Mouse (Mus musculus) forebrain, embryonic 13.5 days (tissue): ENCODE measurements around the gene Lnpep. TPM values are rescaled to one million over a fixed set of nuclear protein-coding genes. Genes with fewer than 3 reads are reported as not detected.
"Not testable (repeated sequence)": the region's sequence is repeated elsewhere in the genome, so short reads cannot be mapped to it uniquely, and the experiment has no call there.

ENCODE experiments used
- ATAC-seq: fragments of 200-750 bp; cut with Nextera tagmentation; 2 replicates; pipeline ENCODE4 v1.8.0; 2017
- H3K27ac ChIP-seq: fragments of 300-500 bp; sonication (generic); 2 replicates; pipeline ENCODE4 v1.5.1; 2015; ENCODE audit warnings: inconsistent platforms, mild to moderate bottlenecking, moderate library complexity
- H3K27me3 ChIP-seq: fragments of 300-500 bp; sonication (generic); 2 replicates; pipeline ENCODE4 v1.6.1; 2015; ENCODE audit warnings: mild to moderate bottlenecking, inconsistent platforms
- H3K36me3 ChIP-seq: fragments of 300-500 bp; sonication (generic); 2 replicates; pipeline ENCODE4 v1.6.1; 2015; ENCODE audit warnings: mild to moderate bottlenecking, inconsistent platforms; ENCODE audit not compliant: poor library complexity, severe bottlenecking
- H3K4me1 ChIP-seq: fragments of 300-500 bp; sonication (generic); 2 replicates; pipeline ENCODE4 v1.6.1; 2015; ENCODE audit warnings: inconsistent platforms
- H3K4me2 ChIP-seq: fragments of 300-500 bp; sonication (generic); 2 replicates; pipeline ENCODE4 v1.6.1; 2015; ENCODE audit warnings: inconsistent platforms, mild to moderate bottlenecking, moderate library complexity
- H3K4me3 ChIP-seq: fragments of 300-500 bp; sonication (generic); 2 replicates; pipeline ENCODE4 v1.5.1; 2015; ENCODE audit warnings: mild to moderate bottlenecking, inconsistent platforms
- H3K9ac ChIP-seq: fragments of 300-500 bp; sonication (generic); 2 replicates; pipeline ENCODE4 v1.6.1; 2015; ENCODE audit warnings: mild to moderate bottlenecking, inconsistent platforms
- H3K9me3 ChIP-seq: fragments of 300-500 bp; sonication (generic); replicated peaks from 2 replicates; pipeline ENCODE4 v1.6.1; 2016; ENCODE audit warnings: inconsistent platforms
- WGBS: fragments of 180-500 bp; shearing (Covaris S2); methylation state at CpG from one replicate; pipeline ENCODE4 v1.1.7; 2015; 5-methylcytosine and 5-hydroxymethylcytosine counted together
- polyA plus RNA-seq: library from polyadenylated mRNA; unstranded; fragments of >200 nt; fragmentation: Nextera tagmentation; extraction: Ambion mirVana; gene quantifications from 2 replicates; pipeline ENCODE4 v1.2.1, GENCODE M21; 2015

Lnpep gene
- 8.9 and 9.2 TPM in 2 replicates for polyA plus RNA-seq

DNA sequence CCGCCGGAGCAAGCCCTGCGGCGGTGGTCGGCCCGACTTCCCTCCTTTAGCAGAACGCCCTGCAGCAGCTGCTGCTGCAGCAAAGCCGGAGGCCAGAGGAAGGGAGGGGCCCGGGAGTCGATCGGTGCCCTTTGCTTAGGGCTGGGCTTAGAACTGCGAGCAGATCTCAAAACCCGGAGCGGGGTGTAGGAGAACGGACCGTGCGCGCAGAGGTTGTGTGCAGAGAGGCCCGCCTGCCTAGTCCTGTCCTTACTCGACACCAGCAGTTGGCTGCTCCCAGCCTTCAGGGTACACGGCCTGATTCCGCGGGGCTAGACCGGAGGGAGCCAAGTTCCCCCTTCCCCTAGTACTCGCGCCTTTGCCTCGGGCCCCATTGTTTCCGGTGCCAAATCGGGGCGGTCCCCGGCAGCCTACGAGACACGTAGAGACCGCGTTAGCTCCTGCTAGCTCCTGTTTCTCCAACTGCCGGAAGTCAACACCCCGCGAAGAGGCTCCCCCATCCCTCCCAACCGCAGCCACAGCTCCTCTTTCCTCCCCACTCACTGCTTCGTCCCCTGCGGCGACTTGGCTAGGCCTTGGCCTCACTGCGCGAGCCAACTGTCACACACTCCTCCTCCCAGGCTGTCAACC is at the start of gene Lnpep:
Gene Lnpep (minus strand): TSS at position 94 of the 630 bp plus-strand sequence.
- Histone ChIP-seq H3K4me2 (peak within 1 kb of the TSS; percentile 76), H3K9me3 (no peaks in the 10 kb centered on the region; the same call in 1 of the 2 replicates), H3K27me3 (no peaks in the 10 kb centered on the region), H3K27ac (peak within 1 kb of the TSS; percentile 100), H3K9ac (peak within 1 kb of the TSS; percentile 93), H3K4me3 (peak within 1 kb of the TSS; percentile 97), H3K4me1 (peaks cover 26% of the 10 kb centered on the region), H3K36me3 (no peaks in the 10 kb centered on the region)
- 0% methylated on average over 43 of the region's 44 CpGs for WGBS
- peak; percentile 95 for ATAC-seq

DNA sequence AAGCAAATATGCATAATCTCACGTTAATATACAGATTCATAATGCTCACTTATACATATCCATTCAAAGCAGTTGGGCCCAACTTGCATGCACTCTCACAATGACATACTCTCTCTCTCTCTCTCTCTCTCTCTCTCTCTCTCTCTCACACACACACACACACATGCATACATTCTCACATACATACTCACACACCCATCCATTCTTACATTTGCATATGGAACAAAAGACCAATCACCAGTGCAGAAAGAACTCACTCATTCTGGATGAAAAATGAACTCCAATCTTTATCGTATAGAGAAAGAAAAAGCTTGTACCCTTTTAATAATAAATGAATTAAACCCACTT is 31.0 kb upstream of the Lnpep start:
- H3K9me3 ChIP-seq: no peaks in the 10 kb centered on the region
- H3K27ac ChIP-seq: no peak overlapping the region
- no peak overlapping the region for H3K9ac ChIP-seq
- no peaks in the 10 kb centered on the region for H3K36me3 ChIP-seq
- H3K4me2 ChIP-seq: no peak overlapping the region
- peaks cover 19% of the 10 kb centered on the region for H3K4me1 ChIP-seq
- 22% methylated on average over 2 of the region's 2 CpGs for WGBS
- H3K4me3 ChIP-seq: no peak overlapping the region
- no peaks in the 10 kb centered on the region for H3K27me3 ChIP-seq
- no peak for ATAC-seq

GRCm38 (mm10) chr17:17654997-17655828 is 30.4 kb upstream of the Lnpep start:
- H3K27ac ChIP-seq: no peak overlapping the region
- no peaks in the 10 kb centered on the region for H3K9me3 ChIP-seq
- no peaks in the 10 kb centered on the region for H3K36me3 ChIP-seq
- no peak overlapping the region for H3K4me3 ChIP-seq
- WGBS: 10% methylated on average over 10 of the region's 10 CpGs
- peak overlapping the region; percentile 37 for H3K4me2 ChIP-seq
- ATAC-seq: no peak
- peaks cover 19% of the 10 kb centered on the region for H3K4me1 ChIP-seq
- H3K9ac ChIP-seq: no peak overlapping the region
- no peaks in the 10 kb centered on the region for H3K27me3 ChIP-seq

- Histone ChIP-seq H3K4me3 (no peak overlapping the region), H3K36me3 (no peaks in the 10 kb centered on the region), H3K4me1 (peaks cover 19% of the 10 kb centered on the region), H3K9me3 (no peaks in the 10 kb centered on the region), H3K27ac (no peak overlapping the region), H3K4me2 (no peak overlapping the region), H3K27me3 (no peaks in the 10 kb centered on the region), H3K9ac (no peak overlapping the region)
- 92% methylated on average over 4 of the region's 4 CpGs for WGBS
- no peak for ATAC-seq
These were observed 27.7 kb upstream of the Lnpep start for GRCm38 (mm10) chr17:17652570-17652969.

DNA sequence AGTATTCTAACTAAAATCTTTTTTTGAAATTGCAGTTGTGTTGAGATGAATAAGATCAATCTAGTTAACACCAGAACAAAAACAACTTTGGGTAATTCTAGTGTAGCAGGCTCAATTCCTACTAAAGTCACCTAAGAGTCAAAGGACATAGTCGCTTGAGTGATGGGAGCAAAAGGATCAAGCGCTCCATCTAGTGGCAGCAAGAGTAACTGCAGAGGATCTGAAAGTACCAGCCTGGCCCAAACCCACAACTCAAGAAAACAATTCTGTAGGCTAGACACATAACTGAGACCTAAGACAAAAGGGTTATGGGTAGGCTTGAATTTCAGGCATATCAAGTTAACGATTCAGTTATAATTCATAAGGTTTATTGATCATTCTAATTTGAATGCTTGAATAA is 20.9 kb upstream of the Lnpep start:
- no peaks in the 10 kb centered on the region for H3K9me3 ChIP-seq
- WGBS: 2% methylated on average over 3 of the region's 3 CpGs

GRCm38 (mm10) chr17:17637387-17637786 is 12.5 kb upstream of the Lnpep start:
- Histone ChIP-seq H3K4me3 (no peak overlapping the region), H3K9me3 (no peaks in the 10 kb centered on the region), H3K4me1 (no peaks in the 10 kb centered on the region), H3K4me2 (no peak overlapping the region), H3K9ac (no peak overlapping the region), H3K27me3 (no peaks in the 10 kb centered on the region), H3K27ac (no peak overlapping the region), H3K36me3 (no peaks in the 10 kb centered on the region)
- 70% methylated on average over 3 of the region's 3 CpGs for WGBS
- no peak for ATAC-seq

More for the DNA sequence above, 20.9 kb upstream of the Lnpep start:
- no peak overlapping the region for H3K9ac ChIP-seq
- H3K27me3 ChIP-seq: no peaks in the 10 kb centered on the region
- no peaks in the 10 kb centered on the region for H3K36me3 ChIP-seq
- no peak overlapping the region for H3K4me2 ChIP-seq
- no peak overlapping the region for H3K27ac ChIP-seq
- H3K4me3 ChIP-seq: no peak overlapping the region
- no peaks in the 10 kb centered on the region for H3K4me1 ChIP-seq
- ATAC-seq: peak; percentile 77

DNA sequence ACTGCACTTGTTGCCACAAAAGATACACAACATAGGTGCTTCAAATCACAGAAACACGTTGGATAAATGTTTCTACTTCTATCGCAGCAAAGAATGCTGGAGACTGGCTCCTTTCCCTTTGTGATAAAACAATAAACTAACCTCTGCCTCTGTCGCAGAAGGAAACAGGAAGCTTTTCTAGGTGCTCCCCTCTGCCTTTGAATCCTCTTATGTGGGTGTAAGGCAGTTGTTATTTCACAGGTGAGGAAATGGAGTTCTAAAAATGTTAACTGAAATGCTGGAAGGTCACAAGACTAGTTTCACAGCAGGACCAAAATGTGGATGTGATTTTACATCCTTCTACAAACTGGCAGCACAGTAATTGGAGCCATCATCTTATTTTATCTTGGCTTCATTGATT is 11.3 kb upstream of the Lnpep start:
- H3K4me3 ChIP-seq: no peak overlapping the region
- no peak overlapping the region for H3K9ac ChIP-seq
- no peak overlapping the region for H3K4me2 ChIP-seq
- H3K27me3 ChIP-seq: no peaks in the 10 kb centered on the region
- no peak for ATAC-seq
- no peak overlapping the region for H3K27ac ChIP-seq
- 31% methylated on average over 3 of the region's 3 CpGs for WGBS
- H3K36me3 ChIP-seq: no peaks in the 10 kb centered on the region
- H3K9me3 ChIP-seq: no peaks in the 10 kb centered on the region
- no peaks in the 10 kb centered on the region for H3K4me1 ChIP-seq

- Histone ChIP-seq H3K9ac (no peak overlapping the region), H3K9me3 (no peaks in the 10 kb centered on the region), H3K27ac (no peak overlapping the region), H3K4me1 (no peaks in the 10 kb centered on the region), H3K4me3 (no peak overlapping the region), H3K36me3 (no peaks in the 10 kb centered on the region), H3K27me3 (no peaks in the 10 kb centered on the region), H3K4me2 (no peak overlapping the region)
- no peak for ATAC-seq
- WGBS: 87% methylated on average over 2 of the region's 2 CpGs
These were observed 9.2 kb upstream of the Lnpep start for GRCm38 (mm10) chr17:17634033-17634432.

DNA sequence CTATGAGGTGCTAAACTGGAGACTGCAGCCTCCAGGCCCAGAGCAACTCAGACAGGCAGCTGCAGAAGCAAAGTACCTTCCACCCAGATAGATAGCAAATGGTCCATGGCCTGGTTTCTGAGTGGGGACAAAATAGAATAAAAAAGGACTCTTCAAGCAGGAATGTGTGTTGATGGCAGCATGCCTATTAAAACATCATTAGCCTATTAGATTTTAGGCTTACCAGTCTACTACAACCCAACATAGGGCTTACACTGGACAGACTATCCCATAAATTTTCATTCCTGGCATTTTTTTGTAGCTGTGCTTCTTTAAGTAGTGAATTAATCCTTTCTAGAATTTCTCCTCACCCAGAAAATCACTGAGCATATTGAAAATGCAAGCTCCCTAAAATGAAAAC is 7.1 kb upstream of the Lnpep start:
- Histone ChIP-seq H3K4me3 (no peak overlapping the region), H3K9me3 (no peaks in the 10 kb centered on the region; the same call in 1 of the 2 replicates), H3K36me3 (no peaks in the 10 kb centered on the region), H3K27ac (no peak overlapping the region), H3K4me1 (no peaks in the 10 kb centered on the region), H3K9ac (no peak overlapping the region), H3K4me2 (no peak overlapping the region), H3K27me3 (no peaks in the 10 kb centered on the region)
- ATAC-seq: no peak

GRCm38 (mm10) chr17:17628237-17628879 is 3.5 kb upstream of the Lnpep start:
- 85% methylated on average over 7 of the region's 7 CpGs for WGBS
- ATAC-seq, H3K4me3 ChIP-seq, H3K9ac ChIP-seq, H3K36me3 ChIP-seq, H3K27me3 ChIP-seq, H3K4me1 ChIP-seq, H3K9me3 ChIP-seq, H3K27ac ChIP-seq, H3K4me2 ChIP-seq: not testable (repeated sequence)

DNA sequence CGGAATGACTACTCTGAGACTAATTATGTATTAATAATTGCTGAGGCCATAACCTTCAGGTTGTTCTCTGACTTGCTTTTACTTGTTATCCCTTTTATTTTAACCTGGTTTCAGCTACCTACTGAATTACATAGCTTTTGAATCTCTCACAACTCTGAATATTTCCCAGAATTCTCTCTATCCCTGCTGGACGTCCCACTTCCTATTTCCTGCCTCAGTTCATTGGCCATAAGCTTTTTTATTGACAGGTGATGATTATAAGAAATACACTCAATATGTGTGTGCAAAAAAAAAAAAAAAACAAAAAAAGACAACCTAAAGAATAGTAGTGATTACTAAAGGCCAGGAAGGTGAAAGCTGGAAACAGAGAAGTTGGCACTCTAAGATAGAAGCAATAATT is 2.7 kb upstream of the Lnpep start:
- no peak overlapping the region for H3K27ac ChIP-seq
- H3K27me3 ChIP-seq: no peaks in the 10 kb centered on the region
- WGBS: 91% methylated on average over 2 of the region's 2 CpGs
- peaks cover 15% of the 10 kb centered on the region for H3K4me1 ChIP-seq
- no peak for ATAC-seq
- no peak overlapping the region for H3K4me2 ChIP-seq
- H3K9me3 ChIP-seq: no peaks in the 10 kb centered on the region; the same call in 1 of the 2 replicates
- H3K9ac ChIP-seq: no peak overlapping the region
- H3K4me3 ChIP-seq: no peak overlapping the region
- H3K36me3 ChIP-seq: no peaks in the 10 kb centered on the region
